ENCODE assay signal across 22 mouse cellular contexts in the genomic region with DNA sequence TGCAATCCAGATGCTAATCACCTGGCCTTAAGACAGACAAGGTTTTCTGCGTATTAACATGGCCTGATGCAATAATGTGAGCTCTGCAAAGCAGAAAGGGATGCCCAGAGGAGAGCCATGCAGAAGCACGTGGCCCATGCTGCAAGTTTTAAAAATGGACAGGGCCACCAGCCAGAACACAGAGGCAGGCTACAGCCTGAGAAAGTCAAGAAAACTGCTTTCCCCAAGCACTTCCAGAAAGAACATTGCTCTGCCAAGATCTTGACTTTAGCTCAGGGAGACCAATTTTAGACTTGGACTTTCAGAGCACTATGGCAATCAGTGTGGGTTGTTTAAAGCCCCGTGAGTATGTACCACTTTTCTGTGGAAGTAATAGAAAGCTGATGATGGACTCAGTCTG. TPM values are rescaled to one million over a fixed set of nuclear protein-coding genes. Genes with fewer than 3 reads are reported as not detected.
DNase-seq lines count a peak whose midpoint lies in the region; ATAC-seq and TF ChIP-seq lines count a peak whose summit lies in the region.
"Had no signal": no experiment of that assay in that cellular context is flagged by ENCODE, and none has a peak within 500 bp of the region (broad histone marks: within the 10 kb centered on the region; RNA-seq: fewer than 3 reads in every experiment).

No protein-coding gene starts in this region.

- no peak overlapping the region for H3K4me3 ChIP-seq in gastrocnemius, adult 2 months
- H3K4me3 ChIP-seq in intestine, embryonic 15.5 days (replicated peaks), result no peak overlapping the region
- H3K4me3 ChIP-seq: embryonic facial prominence, embryonic 15.5 days; erythroblast, embryonic 14.5 days; forebrain, embryonic 10.5 days; hindbrain, embryonic 10.5 days had no signal

- H3K9me3 ChIP-seq in intestine, embryonic 15.5 days, result no peaks in the 10 kb centered on the region
- H3K9me3 ChIP-seq: embryonic facial prominence, embryonic 15.5 days; forebrain, embryonic 10.5 days; hindbrain, embryonic 10.5 days had no signal

- H3K27ac ChIP-seq in gastrocnemius, adult 2 months, result no peak overlapping the region
- no peak overlapping the region for H3K27ac ChIP-seq in intestine, embryonic 15.5 days
- H3K27ac ChIP-seq: embryonic facial prominence, embryonic 15.5 days; forebrain, embryonic 10.5 days; hindbrain, embryonic 10.5 days; hindbrain, embryonic 14.5 days had no signal

- intact Hi-C loops in gastrocnemius, adult 2 months (cut with DNase I), result no loop called here
- intact Hi-C loops in gastrocnemius, postnatal 14 days (cut with DNase I; ENCODE audit: low total_unique reads), result no loop called here
- intact Hi-C loops in heart, postnatal 25 days (cut with DNase I), result no loop called here

- peak; percentile 25 for DNase-seq in gastrocnemius, adult 2 months
- DNase-seq in gastrocnemius, postnatal 14 days, result no peak
- peak; percentile 24 for DNase-seq in heart, adult 8-10 months (ENCODE audit: low spot score)
- no peak for DNase-seq in heart, postnatal 25 days (ENCODE audit: low spot score)
- peak; percentile 18 for DNase-seq in lung, postnatal 36 days
- no peak for DNase-seq in lung, postnatal 14 days
- DNase-seq in brain, adult 2 months (ENCODE audit: low read depth, low spot score), result peak; percentile 52
- DNase-seq: adrenal gland, adult 8-10 months; adrenal gland, postnatal 36 days; cerebellum, adult 11 months; cerebellum, adult 8-10 months; cerebellum, postnatal 14 days; embryo, embryonic 11 days; kidney, adult 2 months had no signal

- no peak for ATAC-seq in intestine, embryonic 15.5 days
- ATAC-seq: forebrain, embryonic 14.5 days; intestine, embryonic 16.5 days had no signal

- no peaks in the 10 kb centered on the region for H3K27me3 ChIP-seq in intestine, embryonic 15.5 days (replicated peaks)
- H3K27me3 ChIP-seq: embryonic facial prominence, embryonic 15.5 days had no signal

- H3K4me1 ChIP-seq in intestine, embryonic 15.5 days (replicated peaks), result no peaks in the 10 kb centered on the region
- H3K4me1 ChIP-seq: forebrain, embryonic 10.5 days had no signal

- 86% methylated on average over 3 of the region's 3 CpGs for WGBS in intestine, embryonic 15.5 days

- no peak for TF ChIP-seq CTCF in gastrocnemius, adult 2 months (IDR thresholded peaks at IDR 0.05)

- no peak overlapping the region for H3K4me2 ChIP-seq in intestine, embryonic 15.5 days (replicated peaks)
- H3K4me2 ChIP-seq: embryonic facial prominence, embryonic 15.5 days; hindbrain, embryonic 14.5 days had no signal

- no peaks in the 10 kb centered on the region for H3K36me3 ChIP-seq in intestine, embryonic 15.5 days
- H3K36me3 ChIP-seq: embryonic facial prominence, embryonic 15.5 days; forebrain, embryonic 10.5 days; hindbrain, embryonic 10.5 days had no signal

- H3K9ac ChIP-seq in intestine, embryonic 15.5 days, result no peak overlapping the region
- H3K9ac ChIP-seq: embryonic facial prominence, embryonic 15.5 days; hindbrain, embryonic 14.5 days had no signal

RNA-seq across cellular contexts. Expression of gene Itga8, which starts 11.5 kb away (rescaled TPM):
- total RNA-seq in gastrocnemius, adult 2 months (2021), result 1 to 10 TPM; 2.0 to 2.6 TPM
- total RNA-seq in gastrocnemius, postnatal 14 days (2021), result 1 to 10 TPM; 3.4 to 5.0 TPM
- total RNA-seq in heart, adult 8-10 months (2022), result 1 to 10 TPM; 2.8 to 7.7 (median 3.9) TPM
- total RNA-seq in heart, postnatal 25 days (2021), result 1 to 10 TPM; 7.4 to 7.7 TPM
- 12.2 and 14.5 TPM in 2 replicates for polyA plus RNA-seq in intestine, embryonic 15.5 days (2015; fragmentation: Nextera tagmentation; extraction: Ambion mirVana)
- polyA plus RNA-seq: erythroblast, embryonic 14.5 days had no signal

Comparison
In these comparisons a context has a peak if more than half of its experiments do, and no peak if none do; other contexts are left out.
1. DNase-seq: peak in gastrocnemius, adult 2 months (single experiment), heart, adult 8-10 months (single experiment), lung, postnatal 36 days (single experiment) and brain, adult 2 months (single experiment); none in gastrocnemius, postnatal 14 days (single experiment), heart, postnatal 25 days (single experiment) and lung, postnatal 14 days (single experiment).